In genomic region chr13:51526480-51526879, GRCm38 (mm10) we compare ENCODE assay signal across 10 mouse cellular contexts. TPM values are rescaled to one million over a fixed set of nuclear protein-coding genes. Genes with fewer than 3 reads are reported as not detected.
DNase-seq lines count a peak whose midpoint lies in the region; ATAC-seq and TF ChIP-seq lines count a peak whose summit lies in the region.
"Had no signal": no experiment of that assay in that cellular context is flagged by ENCODE, and none has a peak within 500 bp of the region (broad histone marks: within the 10 kb centered on the region; RNA-seq: fewer than 3 reads in every experiment).

No protein-coding gene starts in this region.

- no peaks in the 10 kb centered on the region for H3K4me1 ChIP-seq in forebrain, embryonic 16.5 days (replicated peaks; ENCODE audit: control insufficient read depth, insufficient read depth, low read length)
- H3K4me1 ChIP-seq: liver, embryonic 15.5 days; stomach, embryonic 15.5 days had no signal

- intact Hi-C loops in gastrocnemius, adult 2 months (cut with DNase I) = no loop called here
- intact Hi-C loops in left cerebral cortex, postnatal 36 days (cut with DNase I) = no loop called here

- no peaks in the 10 kb centered on the region for H3K36me3 ChIP-seq in forebrain, embryonic 16.5 days (ENCODE audit: control insufficient read depth, insufficient read depth)
- H3K36me3 ChIP-seq: liver, embryonic 15.5 days; stomach, embryonic 15.5 days had no signal

- 66% methylated on average over 7 of the region's 7 CpGs for WGBS in forebrain, embryonic 16.5 days

- H3K9ac ChIP-seq in forebrain, embryonic 16.5 days (replicated peaks; ENCODE audit: low read depth, low read length) = no peak overlapping the region
- H3K9ac ChIP-seq: liver, embryonic 15.5 days; stomach, embryonic 15.5 days had no signal

- H3K27me3 ChIP-seq in forebrain, embryonic 16.5 days (replicated peaks; ENCODE audit: control insufficient read depth, insufficient read depth, low read length) = no peaks in the 10 kb centered on the region
- H3K27me3 ChIP-seq: liver, embryonic 15.5 days; stomach, embryonic 15.5 days had no signal

- H3K4me3 ChIP-seq in gastrocnemius, adult 2 months = no peak overlapping the region
- no peak overlapping the region for H3K4me3 ChIP-seq in forebrain, embryonic 16.5 days (replicated peaks; ENCODE audit: low read length)
- H3K4me3 ChIP-seq: liver, embryonic 15.5 days; stomach, embryonic 15.5 days had no signal

- peak; percentile 15 for DNase-seq in kidney, postnatal 10 days
- no peak for DNase-seq in kidney, adult 9 months
- peak; percentile 84 to 93 for DNase-seq in adrenal gland, adult (ENCODE audit: inconsistent age in 2 of 2, low spot score in 1 of 2)
- DNase-seq in gastrocnemius, adult 2 months = peak; percentile 36
- DNase-seq in left cerebral cortex, postnatal 36 days (ENCODE audit: low spot score in 2 of 2) = peak; percentile 52 to 58
- DNase-seq in kidney, postnatal 36 days = no peak
- no peak for DNase-seq in thymus, postnatal 25 days

- ATAC-seq in forebrain, embryonic 16.5 days = no peak

- no peak overlapping the region for H3K27ac ChIP-seq in gastrocnemius, adult 2 months
- no peak overlapping the region for H3K27ac ChIP-seq in forebrain, embryonic 16.5 days (ENCODE audit: low read length)
- H3K27ac ChIP-seq: liver, embryonic 15.5 days; stomach, embryonic 15.5 days had no signal

- H3K4me2 ChIP-seq in forebrain, embryonic 16.5 days (ENCODE audit: low read length) = no peak overlapping the region
- H3K4me2 ChIP-seq: liver, embryonic 15.5 days; stomach, embryonic 15.5 days had no signal

- no peaks in the 10 kb centered on the region for H3K9me3 ChIP-seq in forebrain, embryonic 16.5 days (ENCODE audit: control insufficient read depth, low read length)
- H3K9me3 ChIP-seq: liver, embryonic 15.5 days; stomach, embryonic 15.5 days had no signal

- no peak for TF ChIP-seq CTCF in gastrocnemius, adult 2 months (IDR thresholded peaks at IDR 0.05)

RNA-seq across cellular contexts. Expression of gene Shc3, which starts 42.7 kb away (rescaled TPM):
- total RNA-seq in gastrocnemius, adult 2 months (2021) = 1 to 10 TPM in 1 of 2 experiments, under 1 TPM in 1; 0.59 to 1.4 TPM
- 100 to 1,000 TPM; 195 to 220 TPM for total RNA-seq in left cerebral cortex, postnatal 36 days (2021)
- polyA plus RNA-seq in forebrain, embryonic 16.5 days (2015; fragmentation: Nextera tagmentation; extraction: Ambion mirVana) = 8.8 and 9.2 TPM in 2 replicates
- polyA plus RNA-seq: liver, embryonic 15.5 days had no signal

Comparison
In these comparisons a context has a peak if more than half of its experiments do, and no peak if none do; other contexts are left out.
1. DNase-seq: peak in kidney, postnatal 10 days (single experiment), adrenal gland, adult (2 of 2), gastrocnemius, adult 2 months (single experiment) and left cerebral cortex, postnatal 36 days (2 of 2); none in kidney, adult 9 months (single experiment), kidney, postnatal 36 days (0 of 2) and thymus, postnatal 25 days (single experiment).
2. RNA of gene Shc3, which starts 42.7 kb away (total RNA-seq): 195 to 220 TPM in left cerebral cortex, postnatal 36 days; 0.59 to 1.4 TPM in gastrocnemius, adult 2 months; every median in the first group is over 10 times any median in the second.